In genomic region chr13:106318980-106319379, GRCm38 (mm10) we compare ENCODE assay signal across 19 mouse cellular contexts.
A peak's percentile ranks its signal among the peaks of the same experiment; 100 is the strongest.
DNase-seq lines count a peak whose midpoint lies in the region; ATAC-seq and TF ChIP-seq lines count a peak whose summit lies in the region.
"Had no signal": no experiment of that assay in that cellular context is flagged by ENCODE, and none has a peak within 500 bp of the region (broad histone marks: within the 10 kb centered on the region; RNA-seq: fewer than 3 reads in every experiment).

No protein-coding gene starts in this region.

- no peak for TF ChIP-seq CTCF in midbrain, postnatal 0 days (IDR thresholded peaks at IDR 0.05)

- H3K4me3 ChIP-seq in forebrain, embryonic 11.5 days (ENCODE audit: low read depth, low read length) = no peak overlapping the region
- H3K4me3 ChIP-seq in forebrain, embryonic 16.5 days (replicated peaks; ENCODE audit: low read length) = no peak overlapping the region
- H3K4me3 ChIP-seq in midbrain, postnatal 0 days (ENCODE audit: low read depth, low read length) = no peak overlapping the region
- H3K4me3 ChIP-seq: limb, embryonic 15.5 days; neural tube, embryonic 13.5 days had no signal

- no peaks in the 10 kb centered on the region for H3K4me1 ChIP-seq in forebrain, embryonic 11.5 days (replicated peaks; ENCODE audit: control insufficient read depth, insufficient read depth, low read length)
- no peaks in the 10 kb centered on the region for H3K4me1 ChIP-seq in forebrain, embryonic 16.5 days (replicated peaks; ENCODE audit: control insufficient read depth, insufficient read depth, low read length)
- H3K4me1 ChIP-seq in midbrain, postnatal 0 days (ENCODE audit: insufficient read depth, low read length) = peaks cover 3% of the 10 kb centered on the region; the same call in 1 of the 2 replicates
- H3K4me1 ChIP-seq: limb, embryonic 15.5 days; neural tube, embryonic 13.5 days had no signal

- H3K27ac ChIP-seq in forebrain, embryonic 11.5 days (ENCODE audit: low read depth, low read length) = peak overlapping the region; percentile 57; the same call in 1 of the 2 replicates
- no peak overlapping the region for H3K27ac ChIP-seq in forebrain, embryonic 16.5 days (ENCODE audit: low read length)
- H3K27ac ChIP-seq in midbrain, postnatal 0 days (ENCODE audit: low read depth, low read length) = peak overlapping the region; percentile 47; the same call in 1 of the 2 replicates
- H3K27ac ChIP-seq: limb, embryonic 15.5 days; neural tube, embryonic 13.5 days had no signal

- H3K36me3 ChIP-seq in forebrain, embryonic 11.5 days (ENCODE audit: control insufficient read depth, insufficient read depth, low read length) = no peaks in the 10 kb centered on the region
- H3K36me3 ChIP-seq in forebrain, embryonic 16.5 days (ENCODE audit: control insufficient read depth, insufficient read depth) = no peaks in the 10 kb centered on the region
- no peaks in the 10 kb centered on the region for H3K36me3 ChIP-seq in midbrain, postnatal 0 days (ENCODE audit: insufficient read depth, low read length)
- H3K36me3 ChIP-seq: limb, embryonic 15.5 days; neural tube, embryonic 13.5 days had no signal

- H3K27me3 ChIP-seq in forebrain, embryonic 11.5 days (ENCODE audit: control insufficient read depth, insufficient read depth, low read length) = no peaks in the 10 kb centered on the region
- H3K27me3 ChIP-seq in forebrain, embryonic 16.5 days (replicated peaks; ENCODE audit: control insufficient read depth, insufficient read depth, low read length) = no peaks in the 10 kb centered on the region
- H3K27me3 ChIP-seq in midbrain, postnatal 0 days (ENCODE audit: insufficient read depth, low read length) = no peaks in the 10 kb centered on the region
- H3K27me3 ChIP-seq: limb, embryonic 15.5 days; neural tube, embryonic 13.5 days had no signal

- no peak overlapping the region for H3K9ac ChIP-seq in forebrain, embryonic 11.5 days (ENCODE audit: low read length)
- H3K9ac ChIP-seq in forebrain, embryonic 16.5 days (replicated peaks; ENCODE audit: low read depth, low read length) = no peak overlapping the region
- H3K9ac ChIP-seq in midbrain, postnatal 0 days (replicated peaks; ENCODE audit: low read length, poor library complexity, severe bottlenecking) = no peak overlapping the region
- H3K9ac ChIP-seq: limb, embryonic 15.5 days; neural tube, embryonic 13.5 days had no signal

- WGBS in forebrain, embryonic 11.5 days = 21% methylated on average over 3 of the region's 3 CpGs
- 6% methylated on average over 3 of the region's 3 CpGs for WGBS in forebrain, embryonic 16.5 days
- WGBS in midbrain, postnatal 0 days = 15% methylated on average over 3 of the region's 3 CpGs

- H3K4me2 ChIP-seq in forebrain, embryonic 11.5 days (ENCODE audit: low read depth, low read length, severe bottlenecking) = no peak overlapping the region
- H3K4me2 ChIP-seq in forebrain, embryonic 16.5 days (ENCODE audit: low read length) = no peak overlapping the region
- no peak overlapping the region for H3K4me2 ChIP-seq in midbrain, postnatal 0 days (ENCODE audit: low read depth, low read length, poor library complexity, severe bottlenecking)
- H3K4me2 ChIP-seq: limb, embryonic 15.5 days; neural tube, embryonic 13.5 days had no signal

- ATAC-seq in forebrain, embryonic 11.5 days (replicated peaks; ENCODE audit: low FRiP score) = peak; percentile 84
- peak; percentile 96 for ATAC-seq in forebrain, embryonic 16.5 days
- peak; percentile 58; the same call in 1 of the 2 replicates for ATAC-seq in midbrain, postnatal 0 days (ENCODE audit: low FRiP score)
- ATAC-seq: inflammation-experienced regulatory T-cells, adult 6 months; lung, postnatal 0 days had no signal

- H3K9me3 ChIP-seq in forebrain, embryonic 11.5 days (ENCODE audit: control insufficient read depth, low read length) = no peaks in the 10 kb centered on the region
- no peaks in the 10 kb centered on the region for H3K9me3 ChIP-seq in forebrain, embryonic 16.5 days (ENCODE audit: control insufficient read depth, low read length)
- H3K9me3 ChIP-seq in midbrain, postnatal 0 days (ENCODE audit: low read length) = no peaks in the 10 kb centered on the region
- H3K9me3 ChIP-seq: limb, embryonic 15.5 days; neural tube, embryonic 13.5 days had no signal

- DNase-seq in left cerebral cortex, postnatal 14 days (ENCODE audit: low spot score in 2 of 2) = peak; percentile 2 to 4
- DNase-seq in left cerebral cortex, postnatal 25 days (ENCODE audit: low spot score in 2 of 2) = no peak
- DNase-seq in forebrain, embryonic 11.5 days (ENCODE audit: low spot score) = peak; percentile 48
- DNase-seq in midbrain, postnatal 0 days (ENCODE audit: low spot score) = peak; percentile 26
- no peak for DNase-seq in right cerebral cortex, adult 2 months (ENCODE audit: low spot score in 2 of 2)
- no peak for DNase-seq in lung, postnatal 36 days
- DNase-seq: adrenal gland, postnatal 36 days; cerebellum, adult 9-10 months; gastrocnemius, postnatal 36 days; kidney, adult 9 months; kidney, postnatal 25 days; layer of hippocampus, adult 9-11 months; right cerebral cortex, postnatal 25 days; thymus, adult 2 months had no signal

- intact Hi-C loops in left cerebral cortex, postnatal 14 days (cut with DNase I) = no loop called here
- intact Hi-C loops in left cerebral cortex, postnatal 25 days (cut with DNase I) = no loop called here

Comparison
In these comparisons a context has a peak if more than half of its experiments do, and no peak if none do; other contexts are left out.
1. DNase-seq: peak in left cerebral cortex, postnatal 14 days (2 of 2), forebrain, embryonic 11.5 days (single experiment) and midbrain, postnatal 0 days (single experiment); none in left cerebral cortex, postnatal 25 days (0 of 2), right cerebral cortex, adult 2 months (0 of 2) and lung, postnatal 36 days (single experiment).
2. Peak in every context shown above with its lines, with median percentiles within 50 percentile points of each other: ATAC-seq.